Mouse (Mus musculus): Measurements from ENCODE around the gene Rab7.

DNA sequence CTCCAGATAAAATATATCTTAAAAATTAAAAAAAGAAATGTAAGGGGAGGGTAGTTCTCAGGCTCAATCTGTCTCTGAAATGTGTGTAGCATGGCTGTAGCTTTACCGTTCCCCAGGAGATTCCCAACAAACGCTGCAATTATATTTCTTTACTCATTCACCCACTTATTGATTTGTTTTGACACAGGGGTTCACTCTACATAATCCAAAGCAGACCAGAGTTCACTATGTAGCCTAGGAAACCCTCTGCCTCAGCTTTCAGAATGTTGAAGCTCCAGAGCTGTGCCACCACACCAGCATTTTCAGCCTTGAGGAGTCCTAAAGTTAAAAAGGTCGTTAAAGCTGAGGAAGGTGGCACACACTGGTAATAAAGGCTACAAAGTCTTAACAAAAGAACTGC lies 20.9 kb upstream of the Rab7 start:
- TF ChIP-seq CTCF (IDR thresholded peaks at IDR 0.05) (no peak), EP300 (IDR thresholded peaks at IDR 0.05) (no peak)
